25 mouse cellular contexts compared by ENCODE assay signal in the genomic region with DNA sequence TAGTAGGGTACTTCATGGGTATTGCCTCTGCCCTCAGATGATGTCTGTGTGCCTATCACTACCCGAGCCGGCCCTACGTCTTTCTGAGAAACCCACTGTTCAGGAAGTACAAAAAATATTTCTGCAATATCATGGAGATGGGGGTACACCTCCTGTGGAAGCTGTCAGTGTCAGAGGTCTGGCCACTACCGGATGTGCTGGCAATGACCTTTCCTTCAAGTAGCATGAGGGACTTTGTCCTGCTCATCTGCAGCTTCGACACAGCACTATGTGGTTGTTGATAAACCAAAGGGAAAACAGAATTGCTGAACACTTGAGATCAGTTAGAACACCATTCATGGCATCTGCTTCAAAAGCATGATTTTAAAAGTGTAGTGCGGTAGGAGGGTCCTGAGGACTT. TPM values are rescaled to one million over a fixed set of nuclear protein-coding genes. Genes with fewer than 3 reads are reported as not detected.
"Had no signal": no experiment of that assay in that cellular context is flagged by ENCODE, and none has a peak within 500 bp of the region (broad histone marks: within the 10 kb centered on the region; RNA-seq: fewer than 3 reads in every experiment).

No protein-coding gene starts in this region.

- H3K4me1 ChIP-seq: limb, embryonic 10.5 days; limb, embryonic 13.5 days; liver, embryonic 12.5 days; liver, embryonic 15.5 days; lung, embryonic 15.5 days; midbrain, embryonic 10.5 days; midbrain, embryonic 13.5 days; neural tube, embryonic 13.5 days had no signal

- H3K4me3 ChIP-seq: layer of hippocampus, adult 2 months; left cerebral cortex, adult 2 months; limb, embryonic 10.5 days; limb, embryonic 13.5 days; liver, embryonic 12.5 days; liver, embryonic 15.5 days; lung, embryonic 15.5 days; megakaryocyte, embryonic 14.5 days; midbrain, embryonic 10.5 days; midbrain, embryonic 13.5 days; myocyte; neural tube, embryonic 13.5 days had no signal

- ATAC-seq: hindbrain, postnatal 0 days; inflammation-experienced regulatory T-cells, adult 6 months; liver, embryonic 12.5 days; midbrain, embryonic 13.5 days; midbrain, embryonic 16.5 days had no signal

- H3K27me3 ChIP-seq: limb, embryonic 13.5 days; liver, embryonic 12.5 days; liver, embryonic 15.5 days; lung, embryonic 15.5 days; midbrain, embryonic 13.5 days; neural tube, embryonic 13.5 days had no signal

- H3K36me3 ChIP-seq: limb, embryonic 10.5 days; limb, embryonic 13.5 days; liver, embryonic 12.5 days; liver, embryonic 15.5 days; lung, embryonic 15.5 days; midbrain, embryonic 10.5 days; midbrain, embryonic 13.5 days; neural tube, embryonic 13.5 days had no signal

- H3K27ac ChIP-seq: hindbrain, postnatal 0 days; kidney, postnatal 0 days; layer of hippocampus, adult 2 months; left cerebral cortex, adult 2 months; limb, embryonic 10.5 days; limb, embryonic 13.5 days; liver, embryonic 12.5 days; liver, embryonic 15.5 days; lung, embryonic 15.5 days; midbrain, embryonic 10.5 days; midbrain, embryonic 13.5 days; neural tube, embryonic 13.5 days had no signal

- H3K9ac ChIP-seq: limb, embryonic 13.5 days; liver, embryonic 12.5 days; liver, embryonic 15.5 days; lung, embryonic 15.5 days; midbrain, embryonic 13.5 days; neural tube, embryonic 13.5 days had no signal

- DNase-seq: layer of hippocampus, adult 9-11 months; liver; lung, adult 18-20 months; lung, postnatal 10 days; lung, postnatal 36 days; retina, postnatal 1 day; right cerebral cortex, postnatal 25 days; thymus, adult 18-20 months; thymus, postnatal 36 days had no signal

- H3K9me3 ChIP-seq: limb, embryonic 10.5 days; limb, embryonic 13.5 days; liver, embryonic 12.5 days; liver, embryonic 15.5 days; lung, embryonic 15.5 days; megakaryocyte, embryonic 14.5 days; midbrain, embryonic 10.5 days; midbrain, embryonic 13.5 days; neural tube, embryonic 13.5 days had no signal

- H3K4me2 ChIP-seq: limb, embryonic 13.5 days; liver, embryonic 12.5 days; liver, embryonic 15.5 days; lung, embryonic 15.5 days; midbrain, embryonic 13.5 days; neural tube, embryonic 13.5 days had no signal

RNA-seq across cellular contexts. Expression of a gene that starts 19.5 kb away (rescaled TPM):
- polyA plus RNA-seq: limb, embryonic 10.5 days; limb, embryonic 13.5 days; liver, embryonic 12.5 days; liver, embryonic 15.5 days; lung, embryonic 15.5 days; midbrain, embryonic 10.5 days had no signal
